Mouse (Mus musculus) layer of hippocampus, adult 2 months (tissue): ENCODE data around the gene Clec3b. TPM values are rescaled to one million over a fixed set of nuclear protein-coding genes. Genes with fewer than 3 reads are reported as not detected.

Source experiments
- DNase-seq, 2 experiments: peaks; one replicate each; pipeline ENCODE4 v3.0.0; 2022; ENCODE audit warnings: low spot score in 2 of 2
- H3K27ac ChIP-seq: fragments of 200-600 bp; 2 replicates; pipeline ENCODE4 v1.8.1; 2022
- H3K4me3 ChIP-seq: fragments of 200-600 bp; 2 replicates; pipeline ENCODE4 v1.8.1; 2022; ENCODE audit warnings: mild to moderate bottlenecking
- CTCF ChIP-seq: fragments of 200-600 bp; conservative IDR thresholded peaks from 2 replicates; pipeline ENCODE4 v1.8.1; 2022; ENCODE audit warnings: antibody characterized with exemption, mild to moderate bottlenecking, moderate library complexity
- long read RNA-seq, 2 experiments: library from polyadenylated mRNA; stranded (forward); transcript quantifications; one replicate each; pipeline ENCODE4 v2.0.0; 2021; ENCODE audit warnings: borderline mapping rate in 2 of 2
- total RNA-seq, 2 experiments: library from RNA; stranded (reverse); gene quantifications; 2 replicates each; pipeline ENCODE4 v1.2.3; 2021

Clec3b gene
- total RNA-seq: 1 to 10 TPM; 2.2 to 4.3 TPM
- long read RNA-seq, experiment 1: 0 reads
- long read RNA-seq, experiment 2, partial matches to known transcripts: 0 of 1 reads
- long read RNA-seq, experiment 2, other reads (novel, unspliced or antisense): 0 of 1 reads

DNA sequence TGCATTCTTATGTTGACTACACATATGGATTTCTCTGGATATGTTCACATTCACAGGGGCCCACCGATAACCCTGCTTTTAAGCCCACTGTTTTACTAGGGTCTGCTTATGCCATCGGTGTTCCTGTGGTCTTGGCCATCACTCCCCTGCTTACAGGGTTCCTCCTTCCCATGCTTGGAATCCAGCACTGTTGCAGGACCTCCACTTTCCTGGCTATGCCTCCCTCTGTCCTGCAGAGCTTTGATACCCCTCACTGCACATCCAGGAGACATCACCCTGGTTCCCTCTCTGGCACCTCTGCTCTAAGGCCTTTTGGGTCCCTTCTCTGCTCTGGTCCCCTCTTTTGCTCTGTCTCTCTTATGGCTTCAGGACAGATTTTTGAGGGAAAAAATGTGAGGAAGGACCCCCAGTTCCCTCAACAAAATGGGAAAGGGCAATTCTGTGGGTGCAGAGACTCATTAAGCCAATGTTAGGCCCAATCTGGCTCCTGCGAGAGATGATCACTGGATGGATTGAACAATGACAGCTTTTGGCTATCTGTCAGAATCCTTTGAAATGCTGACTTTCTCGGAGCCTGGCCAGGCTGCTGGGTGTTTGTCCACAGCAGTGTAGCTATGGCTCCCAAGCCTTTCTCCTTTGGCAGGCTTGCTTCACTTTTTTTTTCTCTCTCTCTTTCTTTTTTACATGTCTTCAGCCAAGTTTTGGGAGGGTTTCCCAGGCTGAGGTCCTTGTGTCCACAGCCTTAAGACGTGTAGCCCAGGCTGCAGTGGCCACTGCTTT, at the start of gene Clec3b:
Gene Clec3b, plus strand, starts transcription at position 706 of the 780 bp plus-strand sequence.
- no peak within 1 kb of the TSS for H3K4me3 ChIP-seq
- H3K27ac ChIP-seq: peak within 1 kb of the TSS; percentile 10; the same call in 1 of the 2 replicates
- no peak for TF ChIP-seq CTCF
- peak in 1 of 2 experiments; percentile 24 for DNase-seq

DNA sequence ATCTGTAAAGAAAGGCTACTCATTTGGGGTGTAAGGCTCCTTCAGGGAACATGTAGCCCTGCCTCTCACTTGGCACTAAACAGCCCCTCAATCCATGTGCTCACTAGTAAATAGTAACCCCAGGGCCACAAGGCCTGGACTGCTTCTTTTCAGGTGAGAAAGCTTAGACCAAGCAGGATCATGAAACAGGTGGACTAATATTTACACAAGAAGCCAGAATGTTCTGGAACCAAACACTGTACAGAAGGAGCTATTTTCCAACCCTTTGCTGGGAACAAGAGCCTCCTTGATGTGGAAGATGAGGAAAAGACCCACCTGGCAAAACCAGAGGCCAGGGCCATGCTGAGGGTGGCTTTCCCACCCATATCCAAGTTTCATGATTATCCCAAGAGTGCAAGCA, 47.3 kb upstream of the Clec3b start:
- no peak for DNase-seq
- no peak for TF ChIP-seq CTCF

DNA sequence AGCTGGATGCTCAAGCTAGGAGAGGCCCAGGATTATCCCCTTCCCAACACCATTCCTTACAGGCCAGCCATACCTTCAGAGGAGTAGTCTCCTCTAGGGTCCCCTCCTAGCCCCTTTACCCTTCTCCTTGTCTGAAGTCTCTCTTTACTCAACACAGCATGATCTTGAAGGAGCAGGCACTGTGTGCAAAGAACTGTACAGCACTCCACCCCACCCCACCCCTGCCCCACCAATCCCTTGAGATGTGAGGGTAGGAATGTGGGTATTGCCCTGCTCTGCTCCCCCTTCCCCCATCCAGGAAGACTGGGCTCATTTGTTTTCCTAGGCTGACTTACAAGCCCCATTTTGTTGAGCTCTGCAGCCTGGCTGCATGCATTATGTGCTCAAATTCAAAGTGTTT, 46.4 kb upstream of the Clec3b start:
- no peak overlapping the region for H3K27ac ChIP-seq
- no peak overlapping the region for H3K4me3 ChIP-seq
- no peak for DNase-seq
- no peak for TF ChIP-seq CTCF

More for the DNA sequence above, 47.3 kb upstream of the Clec3b start:
- Histone ChIP-seq H3K4me3 (no peak overlapping the region), H3K27ac (no peak overlapping the region)

- TF ChIP-seq CTCF: no peak
- Histone ChIP-seq H3K27ac (no peak overlapping the region), H3K4me3 (no peak overlapping the region)
- DNase-seq: no peak
Measured at GRCm38 (mm10) chr9:123107186-123107585, 43.6 kb upstream of the Clec3b start.

DNA sequence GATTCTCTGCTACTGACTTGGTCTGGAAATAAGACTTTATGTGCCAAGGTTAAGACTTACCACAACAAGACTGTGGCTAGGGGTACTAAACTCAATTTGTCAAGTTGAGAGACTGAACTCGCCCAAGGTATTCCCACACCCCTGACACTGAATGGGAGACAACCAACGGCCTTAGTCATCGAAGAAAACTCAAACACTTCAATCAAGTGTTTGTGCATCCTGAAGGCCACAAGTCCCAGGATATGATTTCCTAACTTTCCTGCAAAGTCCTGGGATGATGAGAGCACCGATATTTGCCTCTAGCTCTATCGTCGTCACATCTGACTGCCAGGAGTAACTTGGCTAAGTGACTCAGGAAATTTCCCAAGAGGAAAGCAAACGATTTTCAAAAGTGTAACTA, 41.6 kb upstream of the Clec3b start:
- no peak overlapping the region for H3K27ac ChIP-seq
- DNase-seq: no peak
- TF ChIP-seq CTCF: no peak
- no peak overlapping the region for H3K4me3 ChIP-seq

DNA sequence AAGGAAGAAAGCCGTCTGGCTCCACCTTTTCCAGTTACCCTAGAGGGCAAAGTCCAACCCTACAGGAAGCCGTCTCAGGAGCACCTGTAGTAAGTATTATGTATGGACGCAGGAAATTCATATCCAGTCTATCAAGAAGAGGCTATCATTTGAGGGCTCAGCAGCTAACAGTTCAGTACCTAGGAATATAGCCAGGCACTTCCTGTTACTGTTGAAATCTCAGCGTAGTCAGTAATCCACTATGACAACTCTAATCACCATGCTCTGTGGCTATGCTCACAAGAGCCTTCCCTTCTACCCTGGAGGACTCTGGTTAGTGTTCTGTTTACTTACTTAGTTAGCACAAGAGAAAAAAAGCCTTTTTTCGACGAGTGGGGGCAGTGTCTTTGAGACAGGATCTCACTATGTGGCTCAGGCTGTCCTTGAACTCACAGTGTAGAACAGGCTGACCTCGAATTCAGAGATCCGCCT, 39.0 kb upstream of the Clec3b start:
- H3K27ac ChIP-seq: no peak overlapping the region
- TF ChIP-seq CTCF: 0 out of 2 replicates have a peak, but pooled peaks have one; percentile 13
- DNase-seq: no peak
- peak overlapping the region; percentile 95 for H3K4me3 ChIP-seq

- peak; percentile 77 to 89 for DNase-seq
- TF ChIP-seq CTCF: no peak; the same call in none of the 2 replicates
- Histone ChIP-seq H3K27ac (peak within 1 kb of the TSS; percentile 94), H3K4me3 (peak within 1 kb of the TSS; percentile 95)
Measured at GRCm38 (mm10) chr9:123112805-123113521, 37.8 kb upstream of the Clec3b start, which contains the start of the genes Zdhhc3 and Exosc7. Gene Zdhhc3 (minus strand): TSS chr9:123113205. Gene Exosc7 (plus strand): TSS chr9:123113215.

GRCm38 (mm10) chr9:123113931-123114330, 36.8 kb upstream of the Clec3b start:
- DNase-seq: no peak
- Histone ChIP-seq H3K4me3 (peak overlapping the region; percentile 95), H3K27ac (0 out of 2 replicates have a peak overlapping the region, but pooled peaks have one; percentile 94)
- no peak for TF ChIP-seq CTCF

- TF ChIP-seq CTCF: no peak
- DNase-seq: no peak
- no peak overlapping the region for H3K27ac ChIP-seq
- no peak overlapping the region for H3K4me3 ChIP-seq
Measured at GRCm38 (mm10) chr9:123115566-123115965, 35.2 kb upstream of the Clec3b start.

DNA sequence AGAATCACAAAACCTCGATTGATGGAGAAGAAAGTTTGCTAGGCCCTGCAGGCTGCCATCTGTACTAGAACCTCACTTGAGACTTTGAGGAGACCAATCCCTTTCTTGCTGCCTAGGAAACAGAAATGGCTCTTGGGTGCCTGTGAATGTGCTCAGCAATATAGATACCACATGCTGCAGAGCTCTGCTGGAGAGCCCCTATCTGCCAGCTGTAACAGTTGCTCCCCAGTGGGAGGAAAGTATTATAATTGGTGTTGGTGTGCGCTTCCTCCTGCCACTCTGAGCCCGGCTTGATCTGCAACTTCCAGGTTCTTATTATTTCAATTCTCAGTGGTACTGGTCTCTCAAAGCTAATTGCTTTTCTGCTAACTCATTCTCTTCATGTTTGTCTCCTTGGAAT, 27.7 kb upstream of the Clec3b start:
- no peak overlapping the region for H3K4me3 ChIP-seq
- H3K27ac ChIP-seq: no peak overlapping the region; the same call in 1 of the 2 replicates
- TF ChIP-seq CTCF: no peak
- peak in 1 of 2 experiments; percentile 13 for DNase-seq

DNA sequence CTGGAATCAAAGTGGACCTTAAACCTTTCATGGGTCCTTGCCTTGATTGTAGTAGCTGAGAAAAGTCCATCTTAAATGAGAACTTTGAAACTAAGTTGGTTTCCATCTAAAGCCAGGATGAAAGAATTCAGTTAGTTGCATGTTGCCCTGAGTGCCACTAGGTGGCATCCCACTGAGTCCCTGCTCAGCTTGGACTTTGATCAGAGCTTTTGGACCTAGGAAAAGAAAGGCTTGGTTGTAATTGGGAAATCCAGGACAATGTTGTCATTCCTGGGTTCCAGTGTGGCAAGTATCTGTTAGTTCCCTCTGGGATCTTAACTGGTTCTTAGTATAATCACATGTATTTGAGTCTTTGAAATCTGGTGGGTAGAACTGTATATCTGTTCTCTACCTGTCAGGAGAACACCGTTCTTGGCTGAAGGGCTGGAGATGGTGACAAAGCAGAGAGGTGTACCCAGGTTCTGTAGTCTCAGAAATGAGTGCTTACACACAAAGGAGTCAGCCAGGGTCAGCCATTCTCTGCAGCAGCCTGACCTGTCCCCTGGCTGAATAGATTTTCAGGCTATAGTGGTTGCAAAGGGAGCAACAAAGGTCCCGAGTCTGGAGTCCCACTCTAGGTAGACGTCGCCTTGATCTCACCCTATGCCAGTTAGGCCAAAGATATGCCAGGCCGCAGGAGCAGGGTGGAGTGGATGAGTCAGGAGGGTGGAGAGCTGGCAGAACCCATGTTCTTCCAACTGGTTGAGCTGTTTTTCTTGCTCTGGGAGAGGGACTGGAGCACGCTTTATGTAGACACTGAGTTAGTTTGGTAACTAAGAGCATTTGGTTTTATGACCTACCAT, 27.0 kb upstream of the Clec3b start:
- DNase-seq: no peak
- peak; percentile 94 for TF ChIP-seq CTCF
- Histone ChIP-seq H3K4me3 (no peak overlapping the region), H3K27ac (no peak overlapping the region; the same call in 1 of the 2 replicates)

DNA sequence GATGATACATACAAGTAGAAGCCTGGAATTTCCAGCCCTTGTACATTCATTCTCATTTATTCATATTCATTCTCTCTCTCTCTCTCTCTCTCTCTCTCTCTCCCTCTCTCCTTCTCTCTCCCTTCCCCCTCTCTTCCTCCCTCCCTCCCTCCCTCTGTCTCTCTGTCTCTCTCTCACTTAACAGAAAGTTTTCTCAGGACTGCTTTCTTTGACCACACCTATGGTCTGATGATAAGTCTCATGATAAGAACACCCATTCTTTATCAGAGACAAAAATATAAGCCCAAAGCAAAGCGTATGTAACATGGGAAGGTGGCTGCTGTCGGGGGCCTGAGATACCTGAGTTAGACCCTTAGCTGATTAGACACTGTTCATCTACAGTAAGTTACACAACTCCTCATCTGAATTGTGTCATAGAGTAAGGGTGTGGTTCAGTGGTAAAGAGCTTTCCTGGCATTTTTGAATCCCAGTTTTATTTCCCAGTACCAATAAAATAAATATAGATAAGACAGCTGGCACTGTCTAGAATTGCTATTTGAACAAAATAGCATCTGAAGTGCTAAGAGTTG, 26.2 kb upstream of the Clec3b start:
- H3K27ac ChIP-seq: no peak overlapping the region
- no peak overlapping the region for H3K4me3 ChIP-seq
- no peak for DNase-seq
- no peak for TF ChIP-seq CTCF
